Mouse (Mus musculus): ENCODE measurements around the gene Prkcz. TPM values are rescaled to one million over a fixed set of nuclear protein-coding genes. Genes with fewer than 3 reads are reported as not detected.

Gene Prkcz
- polyA plus RNA-seq, 1 experiment from 2014 or later, result 6.8 TPM

GRCm38 (mm10) chr4:155235311-155236119, 125.6 kb downstream of the Prkcz start:
- 5% methylated on average over 18 of the region's 18 CpGs for WGBS (ENCODE audit: insufficient replicate concordance)
- H3K9ac ChIP-seq (ENCODE audit: low read depth, low read length), result peak overlapping the region; percentile 72
- H3K4me3 ChIP-seq (ENCODE audit: low read depth, low read length), result peak overlapping the region; percentile 21
- peaks cover 47% of the 10 kb centered on the region for H3K4me1 ChIP-seq (ENCODE audit: control insufficient read depth, insufficient read depth, low read length)
- peak overlapping the region; percentile 100 for H3K27ac ChIP-seq (ENCODE audit: low read depth, low read length)
- H3K9me3 ChIP-seq (replicated peaks; ENCODE audit: control insufficient read depth, low read length), result no peaks in the 10 kb centered on the region
- H3K27me3 ChIP-seq (ENCODE audit: control insufficient read depth, insufficient read depth, low read length), result no peaks in the 10 kb centered on the region
- H3K4me2 ChIP-seq, result peak overlapping the region; percentile 61
- ATAC-seq (replicated peaks; ENCODE audit: insufficient number of reproducible peaks, low FRiP score, low TSS enrichment), result peak; percentile 76
- no peaks in the 10 kb centered on the region for H3K36me3 ChIP-seq (ENCODE audit: control insufficient read depth, insufficient read depth, low read length)

- peak overlapping the region; percentile 61 for H3K4me2 ChIP-seq
- peaks cover 47% of the 10 kb centered on the region for H3K4me1 ChIP-seq (ENCODE audit: control insufficient read depth, insufficient read depth, low read length)
- ATAC-seq (replicated peaks; ENCODE audit: insufficient number of reproducible peaks, low FRiP score, low TSS enrichment), result no peak
- peak overlapping the region; percentile 72 for H3K9ac ChIP-seq (ENCODE audit: low read depth, low read length)
- H3K27me3 ChIP-seq (ENCODE audit: control insufficient read depth, insufficient read depth, low read length), result no peaks in the 10 kb centered on the region
- 44% methylated on average over 8 of the region's 8 CpGs for WGBS (ENCODE audit: insufficient replicate concordance)
- H3K4me3 ChIP-seq (ENCODE audit: low read depth, low read length), result peak overlapping the region; percentile 16; the same call in 1 of the 2 replicates
- peak overlapping the region; percentile 100 for H3K27ac ChIP-seq (ENCODE audit: low read depth, low read length)
- no peaks in the 10 kb centered on the region for H3K36me3 ChIP-seq (ENCODE audit: control insufficient read depth, insufficient read depth, low read length)
- H3K9me3 ChIP-seq (replicated peaks; ENCODE audit: control insufficient read depth, low read length), result no peaks in the 10 kb centered on the region
Observed at GRCm38 (mm10) chr4:155234371-155235310, 126.5 kb downstream of the Prkcz start.

- H3K27me3 ChIP-seq (ENCODE audit: control insufficient read depth, insufficient read depth, low read length), result no peaks in the 10 kb centered on the region
- peak; percentile 28; the same call in 1 of the 2 replicates for ATAC-seq (replicated peaks; ENCODE audit: insufficient number of reproducible peaks, low FRiP score, low TSS enrichment)
- H3K4me1 ChIP-seq (ENCODE audit: control insufficient read depth, insufficient read depth, low read length), result peaks cover 47% of the 10 kb centered on the region
- 12% methylated on average over 10 of the region's 10 CpGs for WGBS (ENCODE audit: insufficient replicate concordance)
- H3K4me2 ChIP-seq, result peak overlapping the region; percentile 61
- peak overlapping the region; percentile 100 for H3K27ac ChIP-seq (ENCODE audit: low read depth, low read length)
- no peak overlapping the region for H3K4me3 ChIP-seq (ENCODE audit: low read depth, low read length)
- peak overlapping the region; percentile 72 for H3K9ac ChIP-seq (ENCODE audit: low read depth, low read length)
- no peaks in the 10 kb centered on the region for H3K36me3 ChIP-seq (ENCODE audit: control insufficient read depth, insufficient read depth, low read length)
- H3K9me3 ChIP-seq (replicated peaks; ENCODE audit: control insufficient read depth, low read length), result no peaks in the 10 kb centered on the region
Observed at GRCm38 (mm10) chr4:155233878-155234277, 127.3 kb downstream of the Prkcz start.

GRCm38 (mm10) chr4:155228461-155228860, 132.7 kb downstream of the Prkcz start:
- 65% methylated on average over 5 of the region's 5 CpGs for WGBS (ENCODE audit: insufficient replicate concordance)
- ATAC-seq (replicated peaks; ENCODE audit: insufficient number of reproducible peaks, low FRiP score, low TSS enrichment), result no peak

GRCm38 (mm10) chr4:155227986-155228385, 133.2 kb downstream of the Prkcz start:
- H3K36me3 ChIP-seq (ENCODE audit: control insufficient read depth, insufficient read depth, low read length), result no peaks in the 10 kb centered on the region
- H3K4me3 ChIP-seq (ENCODE audit: low read depth, low read length), result no peak overlapping the region
- H3K4me1 ChIP-seq (ENCODE audit: control insufficient read depth, insufficient read depth, low read length), result peaks cover 11% of the 10 kb centered on the region
- no peak overlapping the region for H3K27ac ChIP-seq (ENCODE audit: low read depth, low read length)
- H3K27me3 ChIP-seq (ENCODE audit: control insufficient read depth, insufficient read depth, low read length), result no peaks in the 10 kb centered on the region
- no peak overlapping the region for H3K4me2 ChIP-seq
- no peaks in the 10 kb centered on the region for H3K9me3 ChIP-seq (replicated peaks; ENCODE audit: control insufficient read depth, low read length)
- 75% methylated on average over 4 of the region's 4 CpGs for WGBS (ENCODE audit: insufficient replicate concordance)
- ATAC-seq (replicated peaks; ENCODE audit: insufficient number of reproducible peaks, low FRiP score, low TSS enrichment), result no peak
- H3K9ac ChIP-seq (ENCODE audit: low read depth, low read length), result no peak overlapping the region

More at GRCm38 (mm10) chr4:155228461-155228860, 132.7 kb downstream of the Prkcz start:
- H3K9me3 ChIP-seq (replicated peaks; ENCODE audit: control insufficient read depth, low read length), result no peaks in the 10 kb centered on the region
- no peaks in the 10 kb centered on the region for H3K36me3 ChIP-seq (ENCODE audit: control insufficient read depth, insufficient read depth, low read length)
- H3K27me3 ChIP-seq (ENCODE audit: control insufficient read depth, insufficient read depth, low read length), result no peaks in the 10 kb centered on the region
- no peak overlapping the region for H3K27ac ChIP-seq (ENCODE audit: low read depth, low read length)
- no peak overlapping the region for H3K9ac ChIP-seq (ENCODE audit: low read depth, low read length)
- H3K4me2 ChIP-seq, result no peak overlapping the region
- H3K4me1 ChIP-seq (ENCODE audit: control insufficient read depth, insufficient read depth, low read length), result peaks cover 13% of the 10 kb centered on the region
- H3K4me3 ChIP-seq (ENCODE audit: low read depth, low read length), result no peak overlapping the region

GRCm38 (mm10) chr4:155225918-155226317, 135.2 kb downstream of the Prkcz start:
- H3K27ac ChIP-seq (ENCODE audit: low read depth, low read length), result no peak overlapping the region

GRCm38 (mm10) chr4:155223594-155224528, 137.3 kb downstream of the Prkcz start:
- no peaks in the 10 kb centered on the region for H3K27me3 ChIP-seq (ENCODE audit: control insufficient read depth, insufficient read depth, low read length)
- H3K9ac ChIP-seq (ENCODE audit: low read depth, low read length), result peak overlapping the region; percentile 91
- no peaks in the 10 kb centered on the region for H3K9me3 ChIP-seq (replicated peaks; ENCODE audit: control insufficient read depth, low read length)
- peak overlapping the region; percentile 97 for H3K27ac ChIP-seq (ENCODE audit: low read depth, low read length)
- peak overlapping the region; percentile 73 for H3K4me2 ChIP-seq
- peak overlapping the region; percentile 94 for H3K4me3 ChIP-seq (ENCODE audit: low read depth, low read length)
- no peak for ATAC-seq (replicated peaks; ENCODE audit: insufficient number of reproducible peaks, low FRiP score, low TSS enrichment)
- peaks cover 27% of the 10 kb centered on the region for H3K4me1 ChIP-seq (ENCODE audit: control insufficient read depth, insufficient read depth, low read length)
- H3K36me3 ChIP-seq (ENCODE audit: control insufficient read depth, insufficient read depth, low read length), result no peaks in the 10 kb centered on the region
- WGBS (ENCODE audit: insufficient replicate concordance), result 33% methylated on average over 20 of the region's 20 CpGs

More at GRCm38 (mm10) chr4:155225918-155226317, 135.2 kb downstream of the Prkcz start:
- no peaks in the 10 kb centered on the region for H3K36me3 ChIP-seq (ENCODE audit: control insufficient read depth, insufficient read depth, low read length)
- no peak for ATAC-seq (replicated peaks; ENCODE audit: insufficient number of reproducible peaks, low FRiP score, low TSS enrichment)
- WGBS (ENCODE audit: insufficient replicate concordance), result 77% methylated on average over 5 of the region's 5 CpGs
- H3K27me3 ChIP-seq (ENCODE audit: control insufficient read depth, insufficient read depth, low read length), result no peaks in the 10 kb centered on the region
- no peak overlapping the region for H3K4me2 ChIP-seq
- H3K4me1 ChIP-seq (ENCODE audit: control insufficient read depth, insufficient read depth, low read length), result peaks cover 7% of the 10 kb centered on the region
- H3K9ac ChIP-seq (ENCODE audit: low read depth, low read length), result no peak overlapping the region
- no peaks in the 10 kb centered on the region for H3K9me3 ChIP-seq (replicated peaks; ENCODE audit: control insufficient read depth, low read length)
- H3K4me3 ChIP-seq (ENCODE audit: low read depth, low read length), result no peak overlapping the region

Measured in heart, embryonic 11.5 days (tissue).